Mouse (Mus musculus) left cerebral cortex, adult 2 months (tissue): ENCODE measurements around the gene Mrpl39. TPM values are rescaled to one million over a fixed set of nuclear protein-coding genes. Genes with fewer than 3 reads are reported as not detected.

Source experiments
- DNase-seq, 2 experiments: peaks; one replicate each; pipeline ENCODE4 v3.0.0; 2021 to 2022; ENCODE audit warnings: low spot score in 2 of 2, mixed read lengths in 1 of 2; ENCODE audit errors: extremely low spot score in 1 of 2
- H3K27ac ChIP-seq: fragments of 200-600 bp; 2 replicates; pipeline ENCODE4 v1.8.1; 2022
- H3K4me3 ChIP-seq: fragments of 200-600 bp; 2 replicates; pipeline ENCODE4 v1.8.1; 2022
- CTCF ChIP-seq: fragments of 200-600 bp; IDR thresholded peaks from 2 replicates; pipeline ENCODE4 v1.8.1; 2022; ENCODE audit warnings: antibody characterized with exemption, mild to moderate bottlenecking, moderate library complexity
- intact Hi-C: fragments of 180-260 bp; cut with DNase I; formaldehyde crosslinking; loops from one replicate; pipeline ENCODE4 v1.15.1; 2025
- total RNA-seq, 2 experiments: library from RNA; stranded (reverse); gene quantifications; 2 replicates each; pipeline ENCODE4 v1.2.3; 2021

The Mrpl39 gene
- total RNA-seq, 2 experiments from 2014 or later: 20.5 to 21.5 TPM

GRCm38 (mm10) chr16:84720670-84721069 is 14.9 kb downstream of the Mrpl39 start:
- intact Hi-C loops: no loop called here
- H3K27ac ChIP-seq: no peak overlapping the region
- no peak for TF ChIP-seq CTCF
- H3K4me3 ChIP-seq: no peak overlapping the region
- no peak for DNase-seq

GRCm38 (mm10) chr16:84718250-84718649 is 17.3 kb downstream of the Mrpl39 start:
- H3K27ac ChIP-seq: no peak overlapping the region
- DNase-seq: no peak
- H3K4me3 ChIP-seq: no peak overlapping the region
- TF ChIP-seq CTCF: no peak
- intact Hi-C loops: no loop called here

- H3K27ac ChIP-seq: no peak overlapping the region
- intact Hi-C loops: no loop called here
- TF ChIP-seq CTCF: no peak
- H3K4me3 ChIP-seq: no peak overlapping the region
- DNase-seq: no peak
These were observed 17.8 kb downstream of the Mrpl39 start for GRCm38 (mm10) chr16:84717618-84718248.

- Histone ChIP-seq H3K4me3 (no peak overlapping the region), H3K27ac (no peak overlapping the region)
- intact Hi-C loops: no loop called here
- no peak for DNase-seq
- no peak for TF ChIP-seq CTCF
These were observed 18.6 kb downstream of the Mrpl39 start for GRCm38 (mm10) chr16:84716724-84717617.

- intact Hi-C loops: no loop called here
- H3K27ac ChIP-seq: no peak overlapping the region
- H3K4me3 ChIP-seq: no peak overlapping the region
- DNase-seq: no peak
- TF ChIP-seq CTCF: no peak
These were observed 19.3 kb downstream of the Mrpl39 start for GRCm38 (mm10) chr16:84716197-84716596.

GRCm38 (mm10) chr16:84714978-84715377 is 20.6 kb downstream of the Mrpl39 start:
- intact Hi-C loops: no loop called here
- no peak for DNase-seq
- no peak for TF ChIP-seq CTCF
- Histone ChIP-seq H3K27ac (no peak overlapping the region), H3K4me3 (no peak overlapping the region)

GRCm38 (mm10) chr16:84713926-84714325 is 21.6 kb downstream of the Mrpl39 start:
- H3K4me3 ChIP-seq: no peak overlapping the region
- TF ChIP-seq CTCF: no peak
- intact Hi-C loops: no loop called here
- no peak overlapping the region for H3K27ac ChIP-seq
- no peak for DNase-seq

GRCm38 (mm10) chr16:84713156-84713555 is 22.4 kb downstream of the Mrpl39 start:
- no peak overlapping the region for H3K4me3 ChIP-seq
- intact Hi-C loops: no loop called here
- no peak overlapping the region for H3K27ac ChIP-seq
- no peak for DNase-seq
- TF ChIP-seq CTCF: no peak

- no peak overlapping the region for H3K4me3 ChIP-seq
- DNase-seq: no peak
- intact Hi-C loops: no loop called here
- H3K27ac ChIP-seq: no peak overlapping the region
- no peak for TF ChIP-seq CTCF
These were observed 26.9 kb downstream of the Mrpl39 start for GRCm38 (mm10) chr16:84708649-84709048.

- H3K4me3 ChIP-seq: no peak overlapping the region
- no peak for DNase-seq
- intact Hi-C loops: no loop called here
- no peak for TF ChIP-seq CTCF
- no peak overlapping the region for H3K27ac ChIP-seq
These were observed 27.7 kb downstream of the Mrpl39 start for GRCm38 (mm10) chr16:84707802-84708201.

GRCm38 (mm10) chr16:84706571-84706970 is 29.0 kb downstream of the Mrpl39 start:
- Histone ChIP-seq H3K4me3 (no peak overlapping the region), H3K27ac (no peak overlapping the region)
- no peak for DNase-seq
- intact Hi-C loops: no loop called here
- no peak for TF ChIP-seq CTCF

- intact Hi-C loops: no loop called here
- Histone ChIP-seq H3K27ac (no peak overlapping the region), H3K4me3 (no peak overlapping the region)
- no peak for TF ChIP-seq CTCF
- no peak for DNase-seq
These were observed 30.0 kb downstream of the Mrpl39 start for GRCm38 (mm10) chr16:84705507-84705906.
